Mouse (Mus musculus): Measurements from ENCODE around the gene Gm4763.

GRCm38 (mm10) chr7:24671944-24672439 lies 54.7 kb downstream of the Gm4763 start:
- TF ChIP-seq CTCF (IDR thresholded peaks at IDR 0.05; ENCODE audit: low read depth, low read length), result no peak
- TF ChIP-seq POLR2A (IDR thresholded peaks at IDR 0.05; ENCODE audit: borderline replicate concordance, low read depth, low read length), result no peak
